ENCODE assay signal across 11 mouse cellular contexts in genomic region chr9:45941329-45941888, GRCm38 (mm10). TPM values are rescaled to one million over a fixed set of nuclear protein-coding genes. Genes with fewer than 3 reads are reported as not detected.
DNase-seq lines count a peak whose midpoint lies in the region; ATAC-seq and TF ChIP-seq lines count a peak whose summit lies in the region.
"Had no signal": no experiment of that assay in that cellular context is flagged by ENCODE, and none has a peak within 500 bp of the region (broad histone marks: within the 10 kb centered on the region; RNA-seq: fewer than 3 reads in every experiment).

No protein-coding gene starts in this region.

- peak; percentile 66 for DNase-seq in cerebellum, adult 11-12 months
- no peak for DNase-seq in cerebellum, adult 8-10 months
- no peak for DNase-seq in lung, embryonic 14.5 days
- DNase-seq in lung, postnatal 4 days = no peak
- peak; percentile 72 for DNase-seq in R1 (ENCODE audit: low read depth, low spot score)
- DNase-seq in liver = peak; percentile 82
- no peak for DNase-seq in left cerebral cortex, adult 9 months (ENCODE audit: low spot score in 2 of 2)
- DNase-seq: adrenal gland, adult 2 months had no signal

- ATAC-seq in lung, embryonic 14.5 days (ENCODE audit: insufficient read depth) = no peak
- no peak for ATAC-seq in megakaryocyte, adult 5-6 weeks (ENCODE audit: poor library complexity, severe bottlenecking)
- ATAC-seq: hindbrain, embryonic 16.5 days had no signal

- 64% methylated on average over 18 of the region's 18 CpGs for WGBS in lung, embryonic 14.5 days

- no peak overlapping the region for H3K9ac ChIP-seq in lung, embryonic 14.5 days
- H3K9ac ChIP-seq: embryonic facial prominence, embryonic 13.5 days had no signal

- 0 out of 2 replicates have a peak, but pooled peaks cover under 1% of the 10 kb centered on the region for H3K4me1 ChIP-seq in lung, embryonic 14.5 days (ENCODE audit: insufficient read depth)

- no peak overlapping the region for H3K4me3 ChIP-seq in lung, embryonic 14.5 days (ENCODE audit: low read depth, low read length)
- H3K4me3 ChIP-seq: embryonic facial prominence, embryonic 13.5 days had no signal

- H3K27ac ChIP-seq in lung, embryonic 14.5 days (ENCODE audit: low read depth) = no peak overlapping the region
- H3K27ac ChIP-seq: embryonic facial prominence, embryonic 13.5 days had no signal

- H3K36me3 ChIP-seq in lung, embryonic 14.5 days (ENCODE audit: insufficient read depth) = peaks cover 73% of the 10 kb centered on the region

- TF ChIP-seq CTCF in lung, embryonic 14.5 days (IDR thresholded peaks at IDR 0.05; ENCODE audit: low read depth) = peak; percentile 38

- H3K4me2 ChIP-seq in lung, embryonic 14.5 days = no peak overlapping the region
- H3K4me2 ChIP-seq: embryonic facial prominence, embryonic 13.5 days had no signal

- H3K9me3 ChIP-seq in lung, embryonic 14.5 days (ENCODE audit: low read depth, low read length) = no peaks in the 10 kb centered on the region
- H3K9me3 ChIP-seq: embryonic facial prominence, embryonic 13.5 days had no signal

- H3K27me3 ChIP-seq in lung, embryonic 14.5 days (ENCODE audit: insufficient read depth, low read length) = no peaks in the 10 kb centered on the region
- H3K27me3 ChIP-seq: embryonic facial prominence, embryonic 13.5 days had no signal

RNA-seq across cellular contexts. Expression of gene Tagln, which starts 5.6 kb away (rescaled TPM):
- polyA plus RNA-seq in lung, embryonic 14.5 days (2014; fragmentation: Nextera tagmentation; extraction: Ambion mirVana) = 147 and 150 TPM in 2 replicates
- total RNA-seq in megakaryocyte, adult 5-6 weeks (2015) = 0.13 and 0.32 TPM in 2 replicates
- 0.40 TPM in 1 of 2 replicates, not detected in the other for total RNA-seq in megakaryocyte, adult 5-6 weeks (2017)

RNA-seq across cellular contexts. Expression of gene Sidt2, which starts 13.6 kb away (rescaled TPM):
- 29.9 and 34.3 TPM in 2 replicates for polyA plus RNA-seq in lung, embryonic 14.5 days (2014; fragmentation: Nextera tagmentation; extraction: Ambion mirVana)
- 57.3 and 71.0 TPM in 2 replicates for total RNA-seq in megakaryocyte, adult 5-6 weeks (2015)
- 41.4 and 51.9 TPM in 2 replicates for total RNA-seq in megakaryocyte, adult 5-6 weeks (2017)

RNA-seq across cellular contexts. Expression of gene Rnf214, which starts 34.7 kb away (rescaled TPM):
- polyA plus RNA-seq in lung, embryonic 14.5 days (2014; fragmentation: Nextera tagmentation; extraction: Ambion mirVana) = 52.6 and 54.4 TPM in 2 replicates
- total RNA-seq in megakaryocyte, adult 5-6 weeks (2015) = 19.6 and 23.3 TPM in 2 replicates
- 32.5 and 34.0 TPM in 2 replicates for total RNA-seq in megakaryocyte, adult 5-6 weeks (2017)

RNA-seq across cellular contexts. Expression of gene Pcsk7, which starts 35.1 kb away (rescaled TPM):
- 18.5 and 19.2 TPM in 2 replicates for polyA plus RNA-seq in lung, embryonic 14.5 days (2014; fragmentation: Nextera tagmentation; extraction: Ambion mirVana)
- total RNA-seq in megakaryocyte, adult 5-6 weeks (2015) = 12.1 and 15.4 TPM in 2 replicates
- total RNA-seq in megakaryocyte, adult 5-6 weeks (2017) = 22.5 and 34.8 TPM in 2 replicates

Comparison
In these comparisons a context has a peak if more than half of its experiments do, and no peak if none do; other contexts are left out.
1. DNase-seq: peak in cerebellum, adult 11-12 months (single experiment), R1 (single experiment) and liver (single experiment); none in cerebellum, adult 8-10 months (single experiment), lung, embryonic 14.5 days (single experiment), lung, postnatal 4 days (0 of 2) and left cerebral cortex, adult 9 months (0 of 2).